Mouse (Mus musculus) MEL (cell line): ENCODE results near the gene Ypel3. TPM values are rescaled to one million over a fixed set of nuclear protein-coding genes. Genes with fewer than 3 reads are reported as not detected.

Experiments
- DNase-seq: peaks from one replicate; pipeline ENCODE4 v3.0.0; 2011; ENCODE audit warnings: low read depth, low spot score
- H3K27ac ChIP-seq: 2 replicates; pipeline ENCODE4 v1.5.1; 2012; ENCODE audit warnings: low read depth, mild to moderate bottlenecking, control low read depth, low read length, moderate library complexity; ENCODE audit not compliant: control insufficient read depth
- H3K27me3 ChIP-seq, 2 experiments: fragments of 150-350 bp in 1 of 2; sonication (generic) in 1 of 2; 2 replicates each; pipeline ENCODE4 v1.6.1; 2012; ENCODE audit warnings: low read length in 2 of 2, mild to moderate bottlenecking in 2 of 2, improper control_type of control experiment in 1 of 2, moderate library complexity in 1 of 2; ENCODE audit not compliant: insufficient read depth in 2 of 2, control insufficient read depth in 1 of 2
- H3K36me3 ChIP-seq, 2 experiments: 2 replicates each; pipeline ENCODE4 v1.6.1; 2012 to 2014; ENCODE audit warnings: low read length in 2 of 2, improper control_type of control experiment in 1 of 2, inconsistent platforms in 1 of 2, mild to moderate bottlenecking in 1 of 2; ENCODE audit not compliant: insufficient read depth in 2 of 2, control insufficient read depth in 1 of 2
- H3K4me1 ChIP-seq, 2 experiments: fragments of 150-350 bp in 1 of 2; sonication (generic) in 1 of 2; 2 replicates each; pipeline ENCODE4 v1.6.1; 2012; ENCODE audit warnings: low read length in 2 of 2, improper control_type of control experiment in 1 of 2, mild to moderate bottlenecking in 1 of 2; ENCODE audit not compliant: insufficient read depth in 2 of 2, control insufficient read depth in 1 of 2
- H3K4me3 ChIP-seq, 2 experiments: fragments of 150-350 bp in 1 of 2; sonication (generic) in 1 of 2; 2 replicates each; pipeline ENCODE4 v1.5.1; 2012; ENCODE audit warnings: low read depth in 2 of 2, low read length in 2 of 2, mild to moderate bottlenecking in 2 of 2, moderate library complexity in 2 of 2, control low read depth in 1 of 2, improper control_type of control experiment in 1 of 2; ENCODE audit not compliant: control insufficient read depth in 1 of 2, insufficient read depth in 1 of 2
- H3K79me2 ChIP-seq: 2 replicates; pipeline ENCODE4 v1.6.1; 2012; ENCODE audit warnings: mild to moderate bottlenecking, low read length, moderate library complexity; ENCODE audit not compliant: control insufficient read depth, poor library complexity, insufficient read depth
- H3K9ac ChIP-seq: 2 replicates; pipeline ENCODE4 v1.6.1; 2012; ENCODE audit warnings: low read depth, mild to moderate bottlenecking, control low read depth, low read length, moderate library complexity; ENCODE audit not compliant: control insufficient read depth, poor library complexity, severe bottlenecking
- H3K9me3 ChIP-seq: fragments of 150-350 bp; sonication (generic); replicated peaks from 2 replicates; pipeline ENCODE4 v1.6.1; 2012; ENCODE audit warnings: mild to moderate bottlenecking, low read length, improper control_type of control experiment, moderate library complexity; ENCODE audit not compliant: insufficient read depth
- BHLHE40 ChIP-seq: IDR thresholded peaks from 2 replicates; pipeline ENCODE4 v1.6.1; 2012; ENCODE audit warnings: low read depth, mild to moderate bottlenecking, inconsistent platforms, low read length, improper control_type of control experiment, borderline replicate concordance
- CHD1 ChIP-seq: IDR thresholded peaks from 2 replicates; pipeline ENCODE4 v1.6.1; 2012; ENCODE audit warnings: low read depth, mild to moderate bottlenecking, inconsistent platforms, low read length, improper control_type of control experiment
- CTCF ChIP-seq, 3 experiments: IDR thresholded peaks in 2 of 3; conservative IDR thresholded peaks in 1 of 3; 2 replicates each; pipeline ENCODE4 v1.5.1; 2011 to 2012; ENCODE audit warnings: low read length in 3 of 3, low read depth in 2 of 3, mild to moderate bottlenecking in 2 of 3, improper control_type of control experiment in 1 of 3, inconsistent platforms in 1 of 3, mixed read lengths in 1 of 3, moderate library complexity in 1 of 3; ENCODE audit not compliant: control insufficient read depth in 1 of 3, insufficient read depth in 1 of 3, poor library complexity in 1 of 3, severe bottlenecking in 1 of 3
- E2F4 ChIP-seq: IDR thresholded peaks from 2 replicates; pipeline ENCODE4 v1.6.1; 2011; ENCODE audit warnings: low read depth, low read length, improper control_type of control experiment, borderline replicate concordance
- ELF1 ChIP-seq: IDR thresholded peaks from 2 replicates; pipeline ENCODE4 v1.6.1; 2014; ENCODE audit warnings: low read depth, mild to moderate bottlenecking, inconsistent platforms, low read length, improper control_type of control experiment, moderate library complexity
- EP300 ChIP-seq, 2 experiments: IDR thresholded peaks; 2 replicates each; pipeline ENCODE4 v1.6.1; 2011; ENCODE audit warnings: improper control_type of control experiment in 2 of 2, low read length in 2 of 2, low read depth in 1 of 2, mild to moderate bottlenecking in 1 of 2
- ETS1 ChIP-seq: IDR thresholded peaks from 2 replicates; pipeline ENCODE4 v1.6.1; 2012; ENCODE audit warnings: low read depth, mild to moderate bottlenecking, inconsistent platforms, low read length, improper control_type of control experiment, moderate library complexity
- GABPA ChIP-seq: IDR thresholded peaks from 2 replicates; pipeline ENCODE4 v1.6.1; 2012; ENCODE audit warnings: low read depth, mild to moderate bottlenecking, inconsistent platforms, low read length, improper control_type of control experiment, moderate library complexity
- GATA1 ChIP-seq: IDR thresholded peaks from 2 replicates; pipeline ENCODE4 v1.6.1; 2011; ENCODE audit warnings: low read depth, low read length, improper control_type of control experiment
- HCFC1 ChIP-seq: IDR thresholded peaks from 2 replicates; pipeline ENCODE4 v1.6.1; 2012; ENCODE audit warnings: low read depth, mild to moderate bottlenecking, inconsistent platforms, low read length, improper control_type of control experiment, moderate library complexity
- JUND ChIP-seq: IDR thresholded peaks from 2 replicates; pipeline ENCODE4 v1.6.1; 2011; ENCODE audit warnings: low read depth, mild to moderate bottlenecking, improper control_type of control experiment, low read length
- KAT2A ChIP-seq: conservative IDR thresholded peaks from 2 replicates; pipeline ENCODE4 v1.6.1; 2012; ENCODE audit warnings: low read depth, low read length, improper control_type of control experiment, inconsistent platforms
- MAX ChIP-seq: IDR thresholded peaks from 2 replicates; pipeline ENCODE4 v1.6.1; 2011; ENCODE audit warnings: low read length, improper control_type of control experiment
- MAZ ChIP-seq: IDR thresholded peaks from 2 replicates; pipeline ENCODE4 v1.6.1; 2012; ENCODE audit warnings: low read depth, mild to moderate bottlenecking, inconsistent platforms, low read length, improper control_type of control experiment
- MXI1 ChIP-seq: IDR thresholded peaks from 2 replicates; pipeline ENCODE4 v1.6.1; 2011; ENCODE audit warnings: mild to moderate bottlenecking, low read depth, low read length, improper control_type of control experiment
- NELFE ChIP-seq: IDR thresholded peaks from 2 replicates; pipeline ENCODE4 v1.6.1; 2011; ENCODE audit warnings: low read depth, low read length, improper control_type of control experiment
- NRF1 ChIP-seq: IDR thresholded peaks from 2 replicates; pipeline ENCODE4 v1.6.1; 2014; ENCODE audit warnings: low read depth, mild to moderate bottlenecking, inconsistent platforms, low read length, improper control_type of control experiment, moderate library complexity; ENCODE audit not compliant: poor library complexity, insufficient read depth, severe bottlenecking
- POLR2A ChIP-seq, 2 experiments: IDR thresholded peaks; 2 replicates each; pipeline ENCODE4 v1.6.1; 2011 to 2012; ENCODE audit warnings: low read length in 2 of 2, mild to moderate bottlenecking in 2 of 2, control low read depth in 1 of 2, improper control_type of control experiment in 1 of 2, low read depth in 1 of 2, moderate library complexity in 1 of 2; ENCODE audit not compliant: control insufficient read depth in 1 of 2, insufficient read depth in 1 of 2, poor library complexity in 1 of 2
- POLR2AphosphoS2 ChIP-seq: IDR thresholded peaks from 2 replicates; pipeline ENCODE4 v1.6.1; 2011; ENCODE audit warnings: low read length, improper control_type of control experiment
- RAD21 ChIP-seq: IDR thresholded peaks from 2 replicates; pipeline ENCODE4 v1.6.1; 2011; ENCODE audit warnings: mild to moderate bottlenecking, low read depth, low read length, improper control_type of control experiment
- RCOR1 ChIP-seq: IDR thresholded peaks from 2 replicates; pipeline ENCODE4 v1.6.1; 2012; ENCODE audit warnings: low read depth, mild to moderate bottlenecking, inconsistent platforms, low read length, improper control_type of control experiment
- SIN3A ChIP-seq: IDR thresholded peaks from 2 replicates; pipeline ENCODE4 v1.6.1; 2012; ENCODE audit warnings: low read length, improper control_type of control experiment, inconsistent platforms
- TAL1 ChIP-seq: IDR thresholded peaks from 2 replicates; pipeline ENCODE4 v1.6.1; 2012; ENCODE audit warnings: mild to moderate bottlenecking, inconsistent platforms, low read length, moderate library complexity, mixed read lengths
- TBP ChIP-seq: IDR thresholded peaks from 2 replicates; pipeline ENCODE4 v1.8.0; 2011; ENCODE audit warnings: low read depth, low read length, improper control_type of control experiment
- TCF12 ChIP-seq: IDR thresholded peaks from 2 replicates; pipeline ENCODE4 v1.6.1; 2014; ENCODE audit warnings: low read depth, mild to moderate bottlenecking, inconsistent platforms, low read length, improper control_type of control experiment, moderate library complexity
- UBTF ChIP-seq: IDR thresholded peaks from 2 replicates; pipeline ENCODE4 v1.6.1; 2012; ENCODE audit warnings: low read depth, mild to moderate bottlenecking, inconsistent platforms, low read length, improper control_type of control experiment, moderate library complexity, borderline replicate concordance; ENCODE audit not compliant: insufficient read depth
- USF1 ChIP-seq: IDR thresholded peaks from 2 replicates; pipeline ENCODE4 v1.6.1; 2014; ENCODE audit warnings: low read depth, mild to moderate bottlenecking, inconsistent platforms, low read length, improper control_type of control experiment, moderate library complexity
- ZC3H11A ChIP-seq: IDR thresholded peaks from 2 replicates; pipeline ENCODE4 v1.6.1; 2012; ENCODE audit warnings: low read depth, mild to moderate bottlenecking, inconsistent platforms, low read length, improper control_type of control experiment
- ZKSCAN1 ChIP-seq: IDR thresholded peaks from 2 replicates; pipeline ENCODE4 v1.6.1; 2012; ENCODE audit warnings: low read depth, mild to moderate bottlenecking, inconsistent platforms, low read length, improper control_type of control experiment, moderate library complexity
- ZMIZ1 ChIP-seq: IDR thresholded peaks from 2 replicates; pipeline ENCODE4 v1.6.1; 2012; ENCODE audit warnings: low read depth, mild to moderate bottlenecking, inconsistent platforms, low read length, improper control_type of control experiment, moderate library complexity
- ZNF384 ChIP-seq: IDR thresholded peaks from 2 replicates; pipeline ENCODE4 v1.6.1; 2012; ENCODE audit warnings: low read depth, mild to moderate bottlenecking, inconsistent platforms, low read length, improper control_type of control experiment
- polyA plus RNA-seq, 2 experiments: library from polyadenylated mRNA; stranded (reverse) in 1 of 2; unstranded in 1 of 2; fragments of >175 nt in 1 of 2; fragments of >200 nt in 1 of 2; gene quantifications; 2 replicates each; pipeline versions ENCODE4 v1.2.1 to v1.2.4; 2012; ENCODE audit warnings: low replicate concordance in 2 of 2, low read depth in 1 of 2; ENCODE audit not compliant: insufficient read length in 2 of 2, insufficient read depth in 1 of 2, missing spikeins in 1 of 2
- total RNA-seq: library from RNA; depleted of rRNA; stranded (reverse); fragments of 300-350 nt; gene quantifications from 2 replicates; pipeline ENCODE4 v1.2.3, GENCODE M21; 2012

The Ypel3 gene
- total and polyA plus RNA-seq, 3 experiments, result 2.1 to 12.6 TPM; not detected in 1

DNA sequence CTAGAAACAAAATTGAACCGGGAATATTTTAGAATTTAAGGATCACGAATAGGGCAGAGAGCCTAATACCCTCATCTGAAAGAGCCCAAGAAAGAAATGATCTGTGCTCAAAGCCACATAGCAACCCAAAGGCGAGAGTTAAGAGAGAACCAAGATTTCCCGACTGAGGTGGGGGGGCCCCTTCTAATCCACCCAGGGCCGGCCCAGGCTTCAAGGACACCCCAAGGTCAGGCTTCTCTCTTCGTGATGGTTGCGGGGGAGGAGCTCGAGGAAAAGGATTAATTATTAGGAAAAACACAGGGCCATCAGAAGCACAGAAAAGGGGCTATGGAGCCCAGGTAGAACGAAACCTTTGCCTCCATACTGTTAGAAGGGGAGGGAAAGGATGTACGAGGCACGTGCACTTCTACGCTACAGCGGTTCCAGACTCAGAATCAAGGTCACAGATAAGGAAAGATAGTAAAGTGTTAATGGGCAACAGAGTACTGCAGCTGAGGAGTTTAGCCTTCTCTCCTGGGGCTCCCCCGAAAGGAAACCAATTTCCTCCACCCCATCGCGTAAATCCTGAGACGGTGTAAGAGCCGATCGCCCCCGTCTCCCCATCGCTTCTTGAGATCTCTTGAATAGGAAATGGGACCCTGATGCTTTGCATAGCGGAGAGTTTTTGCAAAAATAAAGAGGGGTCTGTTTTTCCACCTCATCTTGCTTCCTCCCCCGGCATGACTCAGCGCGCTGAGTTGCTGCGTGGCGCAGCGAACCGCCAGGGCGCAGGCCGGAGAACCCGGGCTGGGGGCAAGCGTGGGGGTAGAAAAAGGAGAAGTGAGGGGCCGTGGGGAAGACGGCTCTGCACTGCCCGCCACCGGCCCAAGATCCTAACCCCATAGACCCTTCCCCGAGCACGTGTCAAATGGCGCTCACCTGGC is 21.6 kb downstream of the Ypel3 start (continued):
- TF ChIP-seq ZKSCAN1 (no peak), RCOR1 (0 out of 2 replicates have a peak, but pooled peaks have one; percentile 6), RAD21 (no peak), EP300 (IDR thresholded peaks at IDR 0.05; ENCODE audit: low read depth in 1 of 2, low read length in 2 of 2) (0 out of 4 replicates have a peak, but pooled peaks of 1 of the 2 experiments have one; percentile 2), TCF12 (no peak), GABPA (no peak), TBP (no peak), CHD1 (0 out of 2 replicates have a peak, but pooled peaks have one; percentile 38), MXI1 (peak; percentile 95), E2F4 (no peak)

DNA sequence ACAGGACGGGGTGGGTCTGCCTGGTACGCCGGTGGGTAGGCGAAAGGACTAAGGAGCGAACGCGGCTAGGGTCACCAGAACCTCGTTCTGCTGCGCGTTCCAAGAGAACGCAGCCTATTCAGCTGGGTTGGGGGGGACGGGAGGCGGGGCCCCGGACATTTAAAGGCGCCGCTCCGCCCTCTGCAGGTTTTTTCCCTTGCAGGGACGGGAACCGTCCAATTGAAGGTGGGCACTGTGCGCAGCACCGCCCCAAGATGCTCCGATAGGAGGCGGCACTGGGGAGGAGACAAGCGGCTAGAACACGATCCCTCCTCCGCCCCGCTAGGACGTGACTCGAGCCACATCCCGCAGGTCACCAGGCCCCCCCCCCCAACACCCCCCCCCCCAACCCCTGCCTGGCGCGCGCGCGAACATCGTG is 22.3 kb downstream of the Ypel3 start:
- Histone ChIP-seq H3K36me3 (peaks cover 13 to 50% of the 10 kb centered on the region in 2 experiments), H3K79me2 (peaks cover 35% of the 10 kb centered on the region), H3K9me3 (no peaks in the 10 kb centered on the region), H3K9ac (peak overlapping the region; percentile 96), H3K4me1 (peaks cover 20 to 45% of the 10 kb centered on the region in 2 experiments), H3K4me3 (peak overlapping the region; percentile 87 to 95), H3K27me3 (no peaks in the 10 kb centered on the region)
- DNase-seq, result peak; percentile 99
- TF ChIP-seq NELFE (peak; percentile 99), BHLHE40 (no peak), GATA1 (0 out of 2 replicates have a peak, but pooled peaks have one; percentile 18), ZC3H11A (no peak), TCF12 (no peak; the same call in 1 of the 2 replicates), CHD1 (no peak), EP300 (IDR thresholded peaks at IDR 0.05; ENCODE audit: low read depth in 1 of 2, low read length in 2 of 2) (no peak), SIN3A (peak; percentile 80; the same call in 1 of the 2 replicates), USF1 (peak; percentile 42; the same call in 1 of the 2 replicates), JUND (no peak), HCFC1 (peak; percentile 59), ELF1 (0 out of 2 replicates have a peak, but pooled peaks have one; percentile 7), ZNF384 (peak; percentile 83), MAZ (peak; percentile 90), ETS1 (no peak), CTCF (IDR thresholded peaks at IDR 0.05 in 2 of 3, conservative IDR thresholded peaks at IDR 0.05 in 1 of 3; ENCODE audit: control insufficient read depth in 1 of 3, insufficient read depth in 1 of 3, low read depth in 2 of 3, low read length in 3 of 3, poor library complexity in 1 of 3, severe bottlenecking in 1 of 3) (no peak), TAL1 (no peak), TBP (peak; percentile 96), POLR2A (IDR thresholded peaks at IDR 0.05; ENCODE audit: control insufficient read depth in 1 of 2, insufficient read depth in 1 of 2, low read depth in 1 of 2, low read length in 2 of 2, poor library complexity in 1 of 2) (peak; percentile 87 to 98), UBTF (0 out of 2 replicates have a peak, but pooled peaks have one; percentile 71), ZMIZ1 (peak; percentile 98), NRF1 (peak; percentile 61), MAX (peak; percentile 34), POLR2AphosphoS2 (peak; percentile 94; the same call in 1 of the 2 replicates), KAT2A (peak; percentile 13; the same call in 1 of the 2 replicates), RCOR1 (no peak), MXI1 (peak; percentile 12)
- TF ChIP-seq, all 39 proteins: peak for 17
- peak overlapping the region; percentile 94 for H3K27ac ChIP-seq
